Mouse (Mus musculus): Measurements from ENCODE around the gene Pdpr. TPM values are rescaled to one million over a fixed set of nuclear protein-coding genes. Genes with fewer than 3 reads are reported as not detected.
"Not testable (repeated sequence)": the region's sequence is repeated elsewhere in the genome, so short reads cannot be mapped to it uniquely, and the experiment has no call there.

Pdpr gene
- polyA plus RNA-seq, 1 experiment = 14.7 TPM

- TF ChIP-seq CTCF (IDR thresholded peaks at IDR 0.05; ENCODE audit: extremely low read depth, insufficient read depth, low read length) (no peak), POLR2A (IDR thresholded peaks at IDR 0.05; ENCODE audit: extremely low read depth, insufficient read depth, low read length) (no peak)
- H3K27ac ChIP-seq (ENCODE audit: insufficient read depth, low read length) = no peak overlapping the region
- H3K4me3 ChIP-seq (ENCODE audit: insufficient read depth, low read length) = no peak overlapping the region
- H3K4me1 ChIP-seq (ENCODE audit: control insufficient read depth, insufficient read depth, low read length) = no peaks in the 10 kb centered on the region
Observed at GRCm38 (mm10) chr8:111081580-111082258, 12.7 kb upstream of the Pdpr start.

- not testable (repeated sequence) for H3K27ac ChIP-seq (ENCODE audit: insufficient read depth, low read length); H3K4me1 ChIP-seq (ENCODE audit: control insufficient read depth, insufficient read depth, low read length); H3K4me3 ChIP-seq (ENCODE audit: insufficient read depth, low read length)
Observed at GRCm38 (mm10) chr8:111083936-111084335, 10.5 kb upstream of the Pdpr start.

GRCm38 (mm10) chr8:111090126-111090525, 4.3 kb upstream of the Pdpr start:
- TF ChIP-seq CTCF (IDR thresholded peaks at IDR 0.05; ENCODE audit: extremely low read depth, insufficient read depth, low read length) = peak; percentile 93
- TF ChIP-seq POLR2A (IDR thresholded peaks at IDR 0.05; ENCODE audit: extremely low read depth, insufficient read depth, low read length) = no peak
- Histone ChIP-seq H3K4me1 (ENCODE audit: control insufficient read depth, insufficient read depth, low read length) (no peaks in the 10 kb centered on the region), H3K27ac (ENCODE audit: insufficient read depth, low read length) (no peak overlapping the region), H3K4me3 (ENCODE audit: insufficient read depth, low read length) (no peak overlapping the region)

GRCm38 (mm10) chr8:111091706-111092105, 2.7 kb upstream of the Pdpr start:
- no peak for TF ChIP-seq CTCF (IDR thresholded peaks at IDR 0.05; ENCODE audit: extremely low read depth, insufficient read depth, low read length)
- no peak for TF ChIP-seq POLR2A (IDR thresholded peaks at IDR 0.05; ENCODE audit: extremely low read depth, insufficient read depth, low read length)
- H3K4me1 ChIP-seq (ENCODE audit: control insufficient read depth, insufficient read depth, low read length) = peaks cover 7% of the 10 kb centered on the region
- no peak overlapping the region for H3K27ac ChIP-seq (ENCODE audit: insufficient read depth, low read length)
- no peak overlapping the region for H3K4me3 ChIP-seq (ENCODE audit: insufficient read depth, low read length)

- not testable (repeated sequence) for H3K4me1 ChIP-seq (ENCODE audit: control insufficient read depth, insufficient read depth, low read length); H3K4me3 ChIP-seq (ENCODE audit: insufficient read depth, low read length); H3K27ac ChIP-seq (ENCODE audit: insufficient read depth, low read length)
Observed at GRCm38 (mm10) chr8:111092326-111092725, 2.1 kb upstream of the Pdpr start, which contains the start of gene Clec18a. Clec18a (minus strand) TSS chr8:111092426.

- H3K4me1 ChIP-seq (ENCODE audit: control insufficient read depth, insufficient read depth, low read length); H3K27ac ChIP-seq (ENCODE audit: insufficient read depth, low read length): not testable (repeated sequence)
- peak overlapping the region; percentile 67 for H3K4me3 ChIP-seq (ENCODE audit: insufficient read depth, low read length)
Observed at GRCm38 (mm10) chr8:111094719-111095302, 381 bp downstream of the Pdpr start.

GRCm38 (mm10) chr8:111114891-111115290, 20.5 kb downstream of the Pdpr start:
- no peak overlapping the region for H3K27ac ChIP-seq (ENCODE audit: insufficient read depth, low read length)
- no peak for TF ChIP-seq POLR2A (IDR thresholded peaks at IDR 0.05; ENCODE audit: extremely low read depth, insufficient read depth, low read length)
- no peaks in the 10 kb centered on the region for H3K4me1 ChIP-seq (ENCODE audit: control insufficient read depth, insufficient read depth, low read length)
- H3K4me3 ChIP-seq (ENCODE audit: insufficient read depth, low read length) = no peak overlapping the region

GRCm38 (mm10) chr8:111119481-111119880, 25.1 kb downstream of the Pdpr start:
- TF ChIP-seq POLR2A (IDR thresholded peaks at IDR 0.05; ENCODE audit: extremely low read depth, insufficient read depth, low read length) = no peak
- no peak for TF ChIP-seq CTCF (IDR thresholded peaks at IDR 0.05; ENCODE audit: extremely low read depth, insufficient read depth, low read length)
- H3K4me3 ChIP-seq (ENCODE audit: insufficient read depth, low read length) = no peak overlapping the region
- H3K27ac ChIP-seq (ENCODE audit: insufficient read depth, low read length) = no peak overlapping the region
- H3K4me1 ChIP-seq (ENCODE audit: control insufficient read depth, insufficient read depth, low read length) = no peaks in the 10 kb centered on the region

- H3K4me3 ChIP-seq (ENCODE audit: insufficient read depth, low read length) = no peak overlapping the region
- no peak for TF ChIP-seq CTCF (IDR thresholded peaks at IDR 0.05; ENCODE audit: extremely low read depth, insufficient read depth, low read length)
- no peak for TF ChIP-seq POLR2A (IDR thresholded peaks at IDR 0.05; ENCODE audit: extremely low read depth, insufficient read depth, low read length)
Observed at GRCm38 (mm10) chr8:111130756-111131155, 36.3 kb downstream of the Pdpr start.

GRCm38 (mm10) chr8:111142521-111142920, 48.1 kb downstream of the Pdpr start:
- Histone ChIP-seq H3K4me3 (ENCODE audit: insufficient read depth, low read length) (no peak overlapping the region), H3K4me1 (ENCODE audit: control insufficient read depth, insufficient read depth, low read length) (peaks cover 7% of the 10 kb centered on the region), H3K27ac (ENCODE audit: insufficient read depth, low read length) (no peak overlapping the region)
- no peak for TF ChIP-seq CTCF (IDR thresholded peaks at IDR 0.05; ENCODE audit: extremely low read depth, insufficient read depth, low read length)
- TF ChIP-seq POLR2A (IDR thresholded peaks at IDR 0.05; ENCODE audit: extremely low read depth, insufficient read depth, low read length) = no peak

More at GRCm38 (mm10) chr8:111130756-111131155, 36.3 kb downstream of the Pdpr start:
- Histone ChIP-seq H3K4me1 (ENCODE audit: control insufficient read depth, insufficient read depth, low read length) (no peaks in the 10 kb centered on the region; the same call in 1 of the 2 replicates), H3K27ac (ENCODE audit: insufficient read depth, low read length) (no peak overlapping the region)

GRCm38 (mm10) chr8:111144901-111145459, 50.5 kb downstream of the Pdpr start:
- H3K27ac ChIP-seq (ENCODE audit: insufficient read depth, low read length) = not testable (repeated sequence)

More at GRCm38 (mm10) chr8:111144901-111145459, 50.5 kb downstream of the Pdpr start:
- peak overlapping the region; percentile 64 for H3K4me3 ChIP-seq (ENCODE audit: insufficient read depth, low read length)
- not testable (repeated sequence) for H3K4me1 ChIP-seq (ENCODE audit: control insufficient read depth, insufficient read depth, low read length)
